Mouse (Mus musculus): Measurements from ENCODE around the gene Col24a1. TPM values are rescaled to one million over a fixed set of nuclear protein-coding genes. Genes with fewer than 3 reads are reported as not detected.

Col24a1 gene
- total and polyA plus RNA-seq, 2 experiments = 0.05 to 0.28 TPM

- Histone ChIP-seq H3K9ac (ENCODE audit: low read depth, low read length) (no peak overlapping the region), H3K27me3 (ENCODE audit: control insufficient read depth, insufficient read depth, low read length) (no peaks in the 10 kb centered on the region), H3K79me2 (ENCODE audit: control insufficient read depth, insufficient read depth, low read length) (no peaks in the 10 kb centered on the region), H3K4me3 (ENCODE audit: insufficient read depth, low read depth, low read length) (no peak overlapping the region), H3K36me3 (ENCODE audit: control insufficient read depth, insufficient read depth, low read length) (no peaks in the 10 kb centered on the region), H3K4me1 (ENCODE audit: control insufficient read depth, insufficient read depth, low read length) (no peaks in the 10 kb centered on the region), H3K27ac (replicated peaks; ENCODE audit: insufficient read depth, low read depth, low read length) (no peak overlapping the region)
- TF ChIP-seq POLR2A (IDR thresholded peaks at IDR 0.05; ENCODE audit: extremely low read depth, insufficient read depth, low read length) = no peak
- no peak for TF ChIP-seq CTCF (IDR thresholded peaks at IDR 0.05; ENCODE audit: low read depth, low read length)
- WGBS = 30% methylated on average over 3 of the region's 3 CpGs
- no peak for DNase-seq (ENCODE audit: extremely low read depth, low read depth, low spot score)
These were observed 73.0 kb downstream of the Col24a1 start for GRCm38 (mm10) chr3:145365227-145365626.

- no peaks in the 10 kb centered on the region for H3K27me3 ChIP-seq (ENCODE audit: control insufficient read depth, insufficient read depth, low read length)
- H3K27ac ChIP-seq (replicated peaks; ENCODE audit: insufficient read depth, low read depth, low read length) = no peak overlapping the region
- DNase-seq (ENCODE audit: extremely low read depth, low read depth, low spot score) = no peak
- H3K79me2 ChIP-seq (ENCODE audit: control insufficient read depth, insufficient read depth, low read length) = no peaks in the 10 kb centered on the region
- no peak overlapping the region for H3K9ac ChIP-seq (ENCODE audit: low read depth, low read length)
- WGBS = 73% methylated on average over 4 of the region's 4 CpGs
- no peaks in the 10 kb centered on the region for H3K36me3 ChIP-seq (ENCODE audit: control insufficient read depth, insufficient read depth, low read length)
- H3K4me3 ChIP-seq (ENCODE audit: insufficient read depth, low read depth, low read length) = no peak overlapping the region
- TF ChIP-seq POLR2A (IDR thresholded peaks at IDR 0.05; ENCODE audit: extremely low read depth, insufficient read depth, low read length) (no peak), CTCF (IDR thresholded peaks at IDR 0.05; ENCODE audit: low read depth, low read length) (no peak)
- no peaks in the 10 kb centered on the region for H3K4me1 ChIP-seq (ENCODE audit: control insufficient read depth, insufficient read depth, low read length)
These were observed 75.0 kb downstream of the Col24a1 start for GRCm38 (mm10) chr3:145367176-145367717.

GRCm38 (mm10) chr3:145376298-145376697 lies 84.0 kb downstream of the Col24a1 start:
- no peaks in the 10 kb centered on the region for H3K36me3 ChIP-seq (ENCODE audit: control insufficient read depth, insufficient read depth, low read length)
- WGBS = 87% methylated on average over 3 of the region's 3 CpGs
- no peak for DNase-seq (ENCODE audit: extremely low read depth, low read depth, low spot score)

GRCm38 (mm10) chr3:145383095-145383494 lies 90.8 kb downstream of the Col24a1 start:
- TF ChIP-seq CTCF (IDR thresholded peaks at IDR 0.05; ENCODE audit: low read depth, low read length) = no peak
- no peak for TF ChIP-seq POLR2A (IDR thresholded peaks at IDR 0.05; ENCODE audit: extremely low read depth, insufficient read depth, low read length)
- no peaks in the 10 kb centered on the region for H3K79me2 ChIP-seq (ENCODE audit: control insufficient read depth, insufficient read depth, low read length)
- no peak overlapping the region for H3K27ac ChIP-seq (replicated peaks; ENCODE audit: insufficient read depth, low read depth, low read length)
- H3K4me3 ChIP-seq (ENCODE audit: insufficient read depth, low read depth, low read length) = no peak overlapping the region
- DNase-seq (ENCODE audit: extremely low read depth, low read depth, low spot score) = no peak
- no peaks in the 10 kb centered on the region for H3K27me3 ChIP-seq (ENCODE audit: control insufficient read depth, insufficient read depth, low read length)
- H3K9ac ChIP-seq (ENCODE audit: low read depth, low read length) = no peak overlapping the region
- no peaks in the 10 kb centered on the region for H3K36me3 ChIP-seq (ENCODE audit: control insufficient read depth, insufficient read depth, low read length)
- WGBS = 77% methylated on average over 13 of the region's 13 CpGs
- 0 out of 2 replicates have a peak, but pooled peaks cover 2% of the 10 kb centered on the region for H3K4me1 ChIP-seq (ENCODE audit: control insufficient read depth, insufficient read depth, low read length)

More at GRCm38 (mm10) chr3:145376298-145376697, 84.0 kb downstream of the Col24a1 start:
- Histone ChIP-seq H3K4me3 (ENCODE audit: insufficient read depth, low read depth, low read length) (no peak overlapping the region), H3K9ac (ENCODE audit: low read depth, low read length) (no peak overlapping the region), H3K27me3 (ENCODE audit: control insufficient read depth, insufficient read depth, low read length) (no peaks in the 10 kb centered on the region), H3K79me2 (ENCODE audit: control insufficient read depth, insufficient read depth, low read length) (no peaks in the 10 kb centered on the region), H3K4me1 (ENCODE audit: control insufficient read depth, insufficient read depth, low read length) (no peaks in the 10 kb centered on the region), H3K27ac (replicated peaks; ENCODE audit: insufficient read depth, low read depth, low read length) (no peak overlapping the region)
- TF ChIP-seq CTCF (IDR thresholded peaks at IDR 0.05; ENCODE audit: low read depth, low read length) (no peak), POLR2A (IDR thresholded peaks at IDR 0.05; ENCODE audit: extremely low read depth, insufficient read depth, low read length) (no peak)

GRCm38 (mm10) chr3:145386434-145386833 lies 94.2 kb downstream of the Col24a1 start:
- H3K4me3 ChIP-seq (ENCODE audit: insufficient read depth, low read depth, low read length) = no peak overlapping the region
- 0 out of 2 replicates have a peak, but pooled peaks cover 2% of the 10 kb centered on the region for H3K4me1 ChIP-seq (ENCODE audit: control insufficient read depth, insufficient read depth, low read length)
- no peaks in the 10 kb centered on the region for H3K79me2 ChIP-seq (ENCODE audit: control insufficient read depth, insufficient read depth, low read length)
- no peaks in the 10 kb centered on the region for H3K36me3 ChIP-seq (ENCODE audit: control insufficient read depth, insufficient read depth, low read length)
- no peak for DNase-seq (ENCODE audit: extremely low read depth, low read depth, low spot score)
- no peak for TF ChIP-seq CTCF (IDR thresholded peaks at IDR 0.05; ENCODE audit: low read depth, low read length)
- no peak for TF ChIP-seq POLR2A (IDR thresholded peaks at IDR 0.05; ENCODE audit: extremely low read depth, insufficient read depth, low read length)
- no peaks in the 10 kb centered on the region for H3K27me3 ChIP-seq (ENCODE audit: control insufficient read depth, insufficient read depth, low read length)
- H3K9ac ChIP-seq (ENCODE audit: low read depth, low read length) = no peak overlapping the region
- no peak overlapping the region for H3K27ac ChIP-seq (replicated peaks; ENCODE audit: insufficient read depth, low read depth, low read length)

GRCm38 (mm10) chr3:145390681-145391080 lies 98.4 kb downstream of the Col24a1 start:
- H3K27me3 ChIP-seq (ENCODE audit: control insufficient read depth, insufficient read depth, low read length) = no peaks in the 10 kb centered on the region
- no peaks in the 10 kb centered on the region for H3K36me3 ChIP-seq (ENCODE audit: control insufficient read depth, insufficient read depth, low read length)
- WGBS = 83% methylated on average over 4 of the region's 4 CpGs
- H3K4me1 ChIP-seq (ENCODE audit: control insufficient read depth, insufficient read depth, low read length) = no peaks in the 10 kb centered on the region
- no peak overlapping the region for H3K27ac ChIP-seq (replicated peaks; ENCODE audit: insufficient read depth, low read depth, low read length)
- no peaks in the 10 kb centered on the region for H3K79me2 ChIP-seq (ENCODE audit: control insufficient read depth, insufficient read depth, low read length)
- TF ChIP-seq CTCF (IDR thresholded peaks at IDR 0.05; ENCODE audit: low read depth, low read length) (no peak), POLR2A (IDR thresholded peaks at IDR 0.05; ENCODE audit: extremely low read depth, insufficient read depth, low read length) (no peak)
- H3K9ac ChIP-seq (ENCODE audit: low read depth, low read length) = no peak overlapping the region
- no peak overlapping the region for H3K4me3 ChIP-seq (ENCODE audit: insufficient read depth, low read depth, low read length)
- DNase-seq (ENCODE audit: extremely low read depth, low read depth, low spot score) = no peak

Data from liver, adult 2 months (tissue).